Mouse (Mus musculus) lung, postnatal 36 days (tissue): ENCODE results near the gene Samd4.

Experiments used
- DNase-seq: peaks from one replicate; pipeline ENCODE4 v3.0.0; 2022; ENCODE audit warnings: mixed read lengths

Samd4 gene

DNA sequence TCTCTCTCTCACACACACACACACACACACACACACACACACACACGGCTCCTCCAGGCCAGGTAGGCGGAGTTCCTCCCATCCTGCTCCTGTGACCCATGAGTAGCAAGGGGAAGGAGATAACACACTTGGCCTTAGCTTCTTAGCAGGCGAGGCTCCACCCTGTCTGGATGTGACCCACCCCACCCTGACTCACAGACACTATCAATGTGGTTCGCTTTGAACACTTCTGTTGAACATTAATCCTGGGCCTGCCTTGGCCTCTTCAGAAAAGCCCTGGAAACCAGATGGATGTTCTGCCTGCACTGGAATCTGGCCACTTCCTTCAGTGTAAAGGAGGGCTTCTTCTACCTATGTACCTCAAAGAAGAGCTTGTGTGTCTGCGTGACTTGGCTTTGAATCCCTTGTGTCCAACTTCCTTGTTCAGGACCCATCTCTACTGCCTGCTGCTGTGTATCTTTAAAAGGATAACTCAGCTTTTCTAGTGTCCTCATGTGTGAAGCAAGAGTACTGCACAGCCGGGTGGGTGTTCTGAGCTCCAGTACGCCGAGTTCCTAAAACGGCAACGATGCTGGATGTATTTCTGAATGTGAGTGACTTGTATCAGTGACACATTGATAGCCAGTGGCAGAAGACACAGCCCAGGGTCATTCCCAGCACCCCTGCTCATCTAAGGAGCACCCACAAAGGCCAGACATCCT lies 233.6 kb downstream of the Samd4 start:
- no peak for DNase-seq

GRCm38 (mm10) chr14:47117522-47117921 lies 234.9 kb downstream of the Samd4 start:
- no peak for DNase-seq

GRCm38 (mm10) chr14:47127987-47128386 lies 245.3 kb downstream of the Samd4 start:
- DNase-seq: no peak

- DNase-seq: no peak
Measured at GRCm38 (mm10) chr14:47133948-47134347, 251.3 kb downstream of the Samd4 start.

DNA sequence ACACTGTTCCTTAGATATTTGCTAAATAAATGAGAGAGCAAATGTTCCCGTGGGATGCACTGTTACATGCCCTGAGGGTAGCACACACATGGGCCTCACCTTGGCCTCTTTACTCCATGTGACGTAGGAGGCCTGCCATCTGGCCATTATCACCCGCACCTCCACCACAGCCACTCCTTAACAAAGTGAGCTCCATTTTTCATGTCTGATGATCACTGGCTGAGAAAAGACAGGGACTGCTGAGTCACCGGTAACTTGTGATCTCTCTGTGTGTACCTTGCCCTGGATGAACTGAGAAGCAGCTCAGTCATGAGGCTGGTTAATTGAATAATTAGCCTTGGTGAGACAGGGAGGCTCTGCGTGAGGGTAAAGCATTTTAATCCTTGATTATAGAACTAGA lies 254.0 kb downstream of the Samd4 start:
- DNase-seq: no peak

- DNase-seq: no peak
Measured at GRCm38 (mm10) chr14:47138853-47139252, 256.2 kb downstream of the Samd4 start.

DNA sequence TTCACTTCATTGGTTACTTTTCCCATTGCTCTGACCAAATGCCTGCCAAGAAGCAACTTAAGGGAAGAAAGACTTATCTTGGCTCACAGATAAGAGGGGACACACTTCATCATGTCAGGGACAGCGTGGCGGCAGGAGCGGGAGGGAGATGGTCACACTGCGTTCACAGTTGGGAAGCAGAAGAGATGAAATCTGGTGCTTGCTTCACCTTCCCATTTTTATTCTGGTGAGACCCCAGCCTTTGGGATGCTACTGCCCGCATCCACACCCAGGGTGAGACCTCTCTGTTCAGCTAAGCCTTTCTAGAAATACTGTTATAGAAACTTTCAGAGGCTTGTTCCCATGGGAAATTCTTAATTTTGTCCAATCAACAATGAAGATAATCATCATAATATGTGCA lies 261.7 kb downstream of the Samd4 start:
- no peak for DNase-seq

DNA sequence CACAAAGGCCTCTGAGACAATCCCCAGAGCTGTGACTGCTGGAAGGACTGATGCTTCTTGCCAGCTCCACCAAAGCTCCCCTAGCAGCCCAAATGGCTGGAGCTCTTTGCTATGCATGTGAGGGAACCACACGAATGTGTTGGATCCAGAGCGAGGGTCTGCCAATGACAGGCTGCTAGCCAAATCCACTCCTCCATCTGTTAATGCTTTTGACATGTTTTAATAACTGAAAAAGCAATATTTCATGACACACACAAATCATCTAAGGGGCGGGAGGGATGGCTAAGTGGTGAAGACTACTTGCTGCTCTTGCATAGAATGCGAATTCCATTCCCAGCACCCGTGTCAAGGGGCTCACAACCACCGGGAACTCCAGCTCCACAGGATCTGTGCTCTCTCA lies 268.7 kb downstream of the Samd4 start:
- DNase-seq: no peak

GRCm38 (mm10) chr14:47154303-47154702 lies 271.6 kb downstream of the Samd4 start:
- DNase-seq: no peak
